Mouse (Mus musculus) cerebellum, adult 2 months (tissue): ENCODE results near the gene Ncapd3.

ENCODE experiments used
- CTCF ChIP-seq: fragments of 200-500 bp; IDR thresholded peaks from 2 replicates; pipeline ENCODE4 v1.5.1; 2011; ENCODE audit warnings: low read depth, mild to moderate bottlenecking, control low read depth, low read length, moderate library complexity, borderline replicate concordance; ENCODE audit not compliant: insufficient read depth
- POLR2A ChIP-seq: fragments of 200-500 bp; IDR thresholded peaks from 2 replicates; pipeline ENCODE4 v1.6.1; 2011; ENCODE audit warnings: low read length, control low read depth, borderline replicate concordance; ENCODE audit not compliant: insufficient read depth

GRCm38 (mm10) chr9:27122963-27123362 is 93.0 kb downstream of the Ncapd3 start:
- no peak for TF ChIP-seq CTCF
- no peak for TF ChIP-seq POLR2A
